Mouse (Mus musculus) mesoderm, embryonic 11.5 days (tissue): ENCODE data around the gene Gm20824.
"Not testable (repeated sequence)": the region's sequence is repeated elsewhere in the genome, so short reads cannot be mapped to it uniquely, and the experiment has no call there.

Experiments used
- DNase-seq: peaks from one replicate; pipeline ENCODE4 v3.0.0-alpha.2; 2012; ENCODE audit warnings: low read depth, low spot score

The Gm20824 gene

GRCm38 (mm10) chrY:8257607-8258006, at the start of gene Gm20824:
TSS of gene Gm20824 (plus strand) at chrY:8257907.
- not testable (repeated sequence) for DNase-seq
